Mouse (Mus musculus) heart, adult 11 months (tissue): ENCODE measurements around the gene Tomm20.
A peak's percentile ranks its signal among the peaks of the same experiment; 100 is the strongest.

ENCODE experiments used
- DNase-seq: peaks from one replicate; pipeline ENCODE4 v3.0.0; 2022

The Tomm20 gene

DNA sequence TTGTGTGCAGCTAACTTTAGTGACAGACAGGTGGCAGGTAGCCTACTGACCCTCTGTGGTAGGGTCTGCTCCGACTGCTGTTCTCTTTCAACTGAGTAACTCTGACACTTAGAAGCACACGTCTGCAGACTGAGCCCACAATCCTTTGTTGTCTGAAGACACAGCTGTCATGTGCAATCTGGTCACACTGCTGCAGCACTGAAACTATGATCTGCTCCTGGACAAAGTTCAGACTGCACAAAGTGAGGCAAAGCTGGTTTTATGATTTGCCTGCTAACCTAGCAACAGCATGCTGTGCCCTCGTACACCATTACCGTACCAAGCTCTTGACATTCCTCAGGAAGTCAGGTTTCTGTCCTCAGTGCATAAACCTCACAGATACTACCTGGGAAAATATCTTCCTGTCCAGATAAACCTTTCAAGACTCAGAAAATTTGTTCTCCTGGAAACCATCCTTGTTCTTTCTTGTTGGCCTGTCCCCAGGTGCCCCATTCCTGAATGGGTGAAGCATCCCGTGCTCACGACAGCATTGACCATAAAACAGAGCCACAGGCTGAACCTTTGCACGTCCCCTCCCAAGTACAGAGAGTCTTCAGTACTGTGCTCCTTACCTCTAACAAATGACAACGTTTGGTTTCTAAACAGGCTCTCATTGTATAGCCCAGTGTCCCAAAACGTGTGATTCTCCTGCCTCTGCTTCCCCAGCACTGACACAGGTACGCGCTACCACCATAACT lies 6.4 kb upstream of the Tomm20 start:
- no peak for DNase-seq

DNA sequence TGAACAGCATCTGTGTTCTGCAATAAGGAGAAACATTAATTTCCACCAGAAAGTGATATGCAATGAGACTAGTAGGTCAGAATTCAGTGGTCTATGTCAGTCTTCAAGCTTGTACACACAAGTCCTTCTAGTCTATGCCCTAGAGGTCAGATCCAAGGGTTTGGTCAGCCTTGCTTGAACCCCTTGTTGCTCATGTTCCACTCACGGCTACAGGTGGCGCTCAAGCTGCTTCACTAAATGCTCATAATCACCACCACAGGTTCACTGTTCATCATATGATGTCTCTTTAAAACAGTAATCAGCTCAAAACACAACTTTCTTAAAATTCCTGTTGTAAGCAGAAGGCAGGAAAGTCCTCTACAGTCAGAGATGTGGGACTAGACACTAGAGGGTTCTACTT lies 3.9 kb upstream of the Tomm20 start:
- DNase-seq: no peak

DNA sequence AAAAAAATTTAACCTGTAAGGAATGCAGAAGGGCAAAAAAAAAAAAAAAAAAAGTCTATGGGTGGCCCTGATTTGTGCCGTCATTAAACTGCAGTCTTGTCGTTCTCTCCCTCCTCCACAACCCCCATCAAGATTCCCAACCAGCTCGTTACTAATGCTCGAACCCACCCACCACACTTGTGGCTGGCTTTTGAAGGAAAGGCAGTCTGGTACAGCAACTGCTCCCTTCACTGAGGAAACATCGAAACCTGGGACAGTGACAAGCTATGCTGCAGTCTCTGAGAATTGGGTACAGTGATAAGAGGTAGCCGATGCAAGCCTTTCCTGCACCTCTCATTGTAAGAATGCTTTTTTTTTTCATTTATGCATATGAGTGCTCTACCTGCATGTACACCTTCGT lies 800 bp upstream of the Tomm20 start:
- no peak for DNase-seq

DNA sequence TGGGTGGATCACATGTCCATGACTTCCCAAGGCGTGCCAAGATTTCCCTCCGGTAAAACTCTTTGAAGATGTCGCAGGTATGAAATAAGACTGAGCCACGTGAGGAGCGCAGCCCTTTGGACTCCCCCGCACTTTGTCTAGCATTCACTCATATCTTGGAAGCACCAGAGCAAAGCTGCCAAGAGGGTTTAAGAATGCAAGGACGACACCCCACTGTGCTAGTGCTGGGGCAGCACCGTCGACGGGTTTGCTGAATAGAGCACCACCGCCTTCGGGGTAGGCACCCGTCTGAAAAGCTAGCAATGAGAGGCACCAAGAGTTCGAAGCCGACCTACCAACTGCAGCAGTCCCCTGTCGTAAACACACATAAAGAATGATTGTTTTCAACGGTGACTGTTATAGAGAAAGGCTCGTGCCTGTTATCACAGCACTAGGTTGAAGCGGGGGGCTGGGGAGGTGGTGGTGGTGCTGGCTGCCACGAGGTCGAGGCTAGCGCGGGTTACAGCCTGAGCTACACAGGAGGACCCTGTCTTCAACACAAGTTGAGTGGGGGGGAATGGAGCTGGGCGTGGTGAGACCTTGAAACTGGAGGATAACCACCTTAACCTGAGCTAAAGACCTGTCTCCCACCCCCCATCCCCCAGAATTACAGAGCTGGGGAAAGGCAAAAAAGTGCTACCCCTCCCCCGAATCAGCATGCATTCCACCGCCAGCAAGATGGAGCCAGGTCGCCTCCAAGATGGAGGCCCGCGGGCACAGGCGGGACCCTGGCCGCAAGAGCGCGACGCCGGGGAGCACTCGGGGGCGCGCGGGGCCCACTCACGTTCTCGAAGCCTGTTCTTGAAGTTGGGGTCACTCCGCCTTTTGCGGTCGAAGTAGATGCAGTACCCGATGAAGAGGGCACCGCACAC lies 608 bp downstream of the Tomm20 start:
- DNase-seq: peak; percentile 93

DNA sequence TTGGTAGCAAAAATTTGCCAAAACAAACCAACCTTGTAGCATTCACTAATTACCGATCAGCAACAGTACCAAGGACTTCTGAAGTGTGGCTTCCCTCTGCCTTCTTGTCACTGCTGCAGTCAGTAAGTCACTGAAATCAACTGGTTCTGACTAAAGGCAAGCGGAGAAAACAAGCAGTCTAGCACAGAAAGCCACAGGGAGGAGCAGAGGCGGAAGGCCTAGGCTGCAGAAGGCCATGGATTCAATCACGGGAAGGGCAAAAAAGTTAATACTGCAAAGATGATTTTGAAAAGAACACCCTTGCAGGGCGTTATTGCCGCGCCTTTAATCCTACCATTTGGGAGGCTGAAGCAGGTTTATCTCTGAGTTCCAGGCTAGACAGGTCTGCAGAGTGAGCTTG lies 2.1 kb downstream of the Tomm20 start:
- DNase-seq: peak; percentile 80

DNA sequence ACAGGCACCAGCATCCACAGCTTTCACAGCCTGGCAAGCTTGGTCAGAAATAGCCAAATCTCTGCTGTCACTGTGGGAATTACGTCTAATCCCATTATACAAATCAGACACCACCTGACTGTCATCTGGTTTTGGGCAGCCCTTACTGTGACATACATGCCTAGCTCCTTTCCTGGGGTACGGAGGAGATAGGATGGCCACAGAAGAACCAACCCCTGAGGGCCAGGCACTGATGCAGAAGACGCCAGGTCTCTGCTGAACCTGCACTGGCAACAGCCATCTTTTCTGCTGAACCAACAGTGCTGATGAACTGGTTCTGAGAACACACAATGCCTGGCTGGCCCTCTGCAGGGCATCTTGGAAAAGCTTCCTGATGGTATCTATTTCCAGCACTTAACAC lies 8.3 kb downstream of the Tomm20 start:
- peak; percentile 79 for DNase-seq

DNA sequence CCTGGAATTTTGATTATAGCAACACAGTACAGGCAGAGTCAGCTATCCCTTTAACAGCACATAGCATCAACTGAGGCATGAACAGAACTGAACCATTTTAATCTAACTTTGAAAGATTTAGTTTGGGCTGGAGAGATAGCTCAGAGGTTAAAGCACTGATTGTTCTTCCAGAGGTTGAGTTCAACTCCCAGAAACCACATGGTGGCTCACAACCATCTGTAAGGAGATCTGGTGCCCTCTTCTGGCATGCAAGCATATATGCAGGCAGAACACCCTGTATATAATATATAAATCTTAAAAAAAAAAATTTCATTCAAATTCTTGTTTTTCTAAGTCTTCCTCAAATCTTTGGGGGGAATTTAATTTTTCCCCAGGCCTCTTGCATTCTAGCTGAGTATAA lies 9.7 kb downstream of the Tomm20 start:
- DNase-seq: no peak

DNA sequence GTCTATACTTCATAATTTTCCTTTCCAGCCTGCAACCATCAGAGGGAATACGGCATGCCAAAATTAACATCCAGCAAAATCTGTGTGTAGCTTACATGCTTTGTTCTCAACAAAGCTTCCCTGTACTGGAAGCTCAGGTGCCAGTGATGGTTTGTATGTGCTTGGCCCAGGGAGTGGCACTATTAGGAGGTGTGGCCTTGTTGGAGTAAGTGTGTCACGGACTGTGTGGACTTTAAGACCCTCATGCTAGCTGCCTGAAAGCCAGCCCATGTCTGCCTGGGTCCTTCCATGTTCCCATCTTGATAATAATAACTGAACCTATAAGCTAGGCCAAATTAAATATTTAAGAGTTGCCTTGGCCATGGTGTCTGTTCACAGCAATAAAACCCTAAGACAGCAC lies 10.3 kb downstream of the Tomm20 start:
- peak; percentile 87 for DNase-seq

DNA sequence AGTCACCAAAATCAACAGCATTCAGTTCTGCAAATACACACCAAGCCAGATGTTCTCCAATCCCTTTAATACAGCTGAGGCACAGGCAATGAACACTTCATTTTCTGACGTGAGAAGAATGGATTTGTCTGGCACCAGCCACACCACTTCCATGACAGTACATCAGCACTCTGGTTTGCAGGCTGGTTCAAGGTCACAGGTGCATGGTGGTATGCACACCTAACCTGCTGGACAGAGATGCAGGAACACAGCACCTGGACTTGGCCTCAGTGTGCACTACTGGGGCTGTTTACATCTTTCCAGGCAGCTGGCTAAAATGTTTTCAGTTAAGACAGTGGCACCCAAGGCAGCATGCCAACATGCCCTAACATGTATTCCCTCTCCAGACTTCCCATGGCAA lies 13.0 kb downstream of the Tomm20 start:
- DNase-seq: peak; percentile 89

DNA sequence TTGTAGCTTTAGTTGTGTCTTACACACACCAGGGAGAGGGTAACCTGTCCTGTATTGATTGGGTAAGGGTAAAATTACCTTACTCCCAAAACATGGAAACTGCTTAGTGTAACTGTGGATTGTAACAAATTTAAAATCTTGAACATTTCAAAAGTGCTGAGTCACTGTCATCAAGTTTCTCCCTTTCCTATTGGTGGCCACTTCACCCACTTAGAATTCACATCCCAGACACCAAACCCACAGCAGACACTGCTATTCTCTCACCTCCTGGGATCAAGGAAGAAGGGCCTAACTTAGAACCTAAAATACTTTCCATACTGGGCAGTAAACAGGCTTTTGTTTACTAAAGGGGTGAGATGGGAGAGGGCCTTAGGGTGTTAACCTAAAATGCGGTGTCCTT lies 13.4 kb downstream of the Tomm20 start:
- no peak for DNase-seq

DNA sequence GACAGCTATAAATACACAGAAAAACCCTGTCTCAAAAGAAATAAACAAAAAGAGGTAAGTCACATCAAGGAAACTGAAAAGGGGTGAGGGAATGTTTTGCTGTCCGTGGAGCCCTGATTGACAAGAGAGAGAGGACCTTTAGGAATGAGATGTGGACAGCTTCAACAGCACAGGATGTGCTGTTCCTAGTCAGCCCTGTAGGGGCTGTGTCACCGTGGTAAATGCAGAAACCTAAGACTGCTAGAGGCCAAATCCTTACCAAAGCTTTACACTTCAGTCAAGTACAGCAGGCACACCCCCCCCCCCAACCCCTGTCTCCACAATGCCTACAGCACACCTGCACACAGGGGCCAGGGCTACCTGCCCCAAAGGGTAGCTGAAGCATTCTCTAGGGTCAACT lies 13.9 kb downstream of the Tomm20 start:
- DNase-seq: no peak

DNA sequence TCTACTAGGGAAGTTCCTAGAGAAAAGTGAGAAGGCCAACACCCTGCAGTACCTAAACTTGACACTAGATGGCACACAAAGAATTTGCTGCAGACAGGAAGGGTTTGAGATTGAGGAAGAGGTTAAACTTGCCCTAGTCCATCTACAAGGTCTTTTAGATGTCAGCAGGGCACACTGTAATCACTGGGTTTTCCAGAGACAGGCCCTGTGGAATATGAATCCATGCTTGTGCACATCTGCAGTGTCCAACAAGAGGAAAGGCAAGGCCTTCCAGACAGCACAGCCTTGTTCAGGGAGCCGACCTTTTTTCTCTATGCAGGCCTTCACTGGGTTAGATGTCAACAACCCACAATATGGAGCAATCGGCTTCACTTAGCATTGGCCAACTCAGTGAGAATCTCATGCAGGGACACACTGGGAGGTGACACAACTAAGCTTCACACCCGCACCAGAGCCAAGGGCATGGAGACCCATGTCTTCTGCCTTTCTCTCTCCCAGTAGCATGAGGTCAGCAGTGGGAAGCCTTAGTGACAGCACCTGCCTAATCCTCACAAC lies 16.0 kb downstream of the Tomm20 start:
- peak; percentile 93 for DNase-seq

DNA sequence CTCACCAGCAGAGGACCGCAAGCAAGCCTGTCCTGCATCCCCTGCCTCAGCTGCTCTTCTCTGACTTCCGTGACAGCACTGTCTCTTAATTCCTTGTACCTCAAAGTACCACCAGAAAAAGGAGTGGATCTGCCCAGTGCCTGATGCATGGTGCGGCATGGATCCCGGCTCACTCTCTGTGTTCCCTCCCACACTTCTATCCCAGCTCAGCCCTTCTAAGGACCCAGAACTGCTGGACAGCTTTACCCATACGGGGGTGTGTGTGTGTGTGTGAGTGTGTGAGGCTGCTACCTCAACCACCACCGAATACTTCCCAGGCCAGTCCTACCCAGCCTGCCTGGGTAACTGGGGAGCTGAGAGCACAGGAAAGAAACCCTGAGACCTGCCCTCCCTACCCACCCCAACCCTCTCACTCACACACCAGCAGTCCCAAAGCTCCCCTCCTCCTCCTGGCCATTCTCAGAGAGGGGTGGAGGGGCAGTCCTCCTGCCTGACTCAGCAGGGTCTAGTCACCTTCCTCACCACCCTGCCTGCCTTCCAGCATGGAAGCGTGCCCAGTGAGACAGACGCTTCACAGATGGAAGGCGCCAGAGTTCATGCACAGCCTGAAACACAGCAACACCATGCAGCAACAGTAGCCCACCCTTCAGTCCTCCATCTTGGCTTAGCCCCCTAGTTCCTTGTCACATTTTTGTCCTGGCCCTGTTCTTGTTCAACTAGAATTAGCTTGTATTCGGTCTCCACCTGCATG lies 16.7 kb downstream of the Tomm20 start:
- DNase-seq: peak; percentile 90

DNA sequence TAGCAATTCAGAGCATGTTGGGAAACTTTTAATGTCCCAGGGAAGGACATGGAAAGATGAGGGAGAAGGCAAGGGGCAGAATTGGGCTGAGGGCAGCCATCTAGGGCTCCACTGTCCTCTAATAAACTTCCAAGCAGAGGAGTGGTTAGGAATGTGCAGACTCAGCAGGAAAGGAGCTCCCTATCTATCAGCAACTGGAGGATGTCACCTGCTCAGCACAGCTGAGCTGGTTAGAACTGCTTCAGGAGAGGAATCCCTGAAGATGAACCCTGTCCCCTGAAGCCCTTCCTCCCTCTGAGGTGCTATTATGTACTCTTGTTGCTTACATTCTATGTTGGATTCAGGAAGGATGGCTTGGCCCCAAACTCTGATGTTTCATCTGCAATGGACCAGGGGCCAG lies 17.6 kb downstream of the Tomm20 start:
- peak; percentile 87 for DNase-seq

DNA sequence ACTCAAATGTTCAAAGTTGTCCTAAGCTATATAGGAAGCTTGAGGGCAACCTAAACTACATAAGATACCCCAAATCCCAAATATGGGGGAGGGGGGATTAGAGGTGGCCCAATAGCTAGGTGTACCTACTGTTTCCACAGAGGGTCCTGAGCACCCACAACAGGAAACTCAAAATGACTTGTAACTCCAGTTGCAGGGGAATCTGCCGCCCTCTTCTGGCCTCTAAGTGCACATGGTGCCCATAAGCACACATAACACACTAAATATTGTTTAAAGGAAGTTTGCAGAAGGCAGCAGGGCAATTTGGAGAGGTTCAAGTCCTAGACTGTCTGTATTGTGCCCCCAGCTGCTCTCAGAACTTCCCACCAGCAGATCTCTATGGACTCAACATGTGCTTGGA lies 18.6 kb downstream of the Tomm20 start:
- DNase-seq: peak; percentile 90

DNA sequence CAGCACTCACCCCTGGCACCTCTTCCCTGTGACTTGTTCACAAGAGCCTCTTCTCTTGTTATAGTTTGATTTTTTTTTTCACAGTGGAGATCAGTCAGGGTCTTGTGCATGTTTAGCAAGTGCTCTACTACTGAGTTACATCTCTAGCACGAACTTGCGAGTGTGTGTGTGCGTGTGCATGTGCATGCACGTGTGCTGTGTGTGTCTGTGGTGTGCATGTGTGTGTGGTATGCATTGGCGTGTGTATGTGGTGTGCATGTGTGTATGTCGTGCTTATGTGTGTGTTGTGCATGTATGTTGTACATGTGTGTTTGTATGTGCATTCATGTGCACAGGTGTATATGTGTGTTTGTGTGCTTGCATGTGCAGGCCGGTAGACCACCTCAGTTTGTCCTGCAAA lies 22.7 kb downstream of the Tomm20 start:
- DNase-seq: peak; percentile 87

DNA sequence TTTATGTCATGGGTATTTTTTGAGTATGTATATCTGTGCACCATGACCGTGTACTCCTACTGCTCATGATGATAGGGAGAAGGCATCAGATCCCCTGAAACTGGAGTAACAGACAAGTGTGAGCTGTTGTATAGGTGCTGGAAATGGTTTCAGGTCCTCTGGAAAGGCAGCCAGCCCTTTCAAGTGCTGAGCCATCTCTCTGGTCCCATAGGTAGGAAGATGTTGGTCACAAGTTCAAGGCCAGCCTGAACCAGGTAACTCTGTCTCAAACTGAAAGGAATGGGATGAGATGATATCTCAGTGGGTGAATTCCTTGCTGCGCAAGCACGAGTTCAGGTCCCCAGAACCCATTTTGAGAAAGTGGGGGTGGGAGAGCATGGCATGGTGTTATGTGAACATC lies 24.2 kb downstream of the Tomm20 start:
- peak; percentile 80 for DNase-seq

DNA sequence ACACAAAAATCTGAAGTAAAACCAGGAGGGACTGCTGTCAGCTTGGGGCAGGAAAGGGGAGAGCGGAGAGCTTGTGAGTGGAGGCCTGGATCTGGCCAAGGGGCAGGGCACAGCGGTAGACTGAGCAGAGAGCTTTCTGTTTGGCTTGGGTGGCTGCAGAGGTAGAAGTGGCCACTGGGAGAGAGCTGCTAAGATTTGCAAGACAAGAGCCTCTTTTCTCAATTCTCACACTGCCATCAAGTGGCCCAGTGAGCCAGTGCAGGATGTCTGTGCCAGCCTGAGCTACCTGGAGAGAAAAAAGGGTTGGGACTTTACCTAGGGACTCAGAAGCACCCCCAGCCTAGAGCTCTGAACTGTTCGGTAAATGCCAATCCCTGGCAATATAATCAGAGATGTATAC lies 24.8 kb downstream of the Tomm20 start:
- DNase-seq: peak; percentile 97

DNA sequence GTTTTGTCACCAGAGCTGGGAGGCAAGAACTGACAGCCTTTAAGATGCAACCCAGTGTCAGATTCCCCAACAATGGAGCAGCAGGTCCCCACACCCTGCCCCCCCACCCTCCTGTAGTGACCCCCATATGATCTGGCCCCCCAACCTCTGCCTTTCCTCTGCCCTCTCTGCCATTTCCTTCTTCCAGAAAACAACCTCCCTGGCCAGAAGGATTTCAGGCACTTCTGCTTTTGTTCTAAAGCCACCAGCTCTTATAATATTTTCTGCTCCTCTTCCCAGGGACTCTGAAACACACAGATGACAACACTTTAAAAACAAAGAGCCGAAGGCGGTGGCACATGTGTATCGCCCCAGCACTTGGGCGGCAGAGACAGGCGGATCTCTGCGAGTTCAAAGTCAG lies 25.3 kb downstream of the Tomm20 start:
- DNase-seq: peak; percentile 92

DNA sequence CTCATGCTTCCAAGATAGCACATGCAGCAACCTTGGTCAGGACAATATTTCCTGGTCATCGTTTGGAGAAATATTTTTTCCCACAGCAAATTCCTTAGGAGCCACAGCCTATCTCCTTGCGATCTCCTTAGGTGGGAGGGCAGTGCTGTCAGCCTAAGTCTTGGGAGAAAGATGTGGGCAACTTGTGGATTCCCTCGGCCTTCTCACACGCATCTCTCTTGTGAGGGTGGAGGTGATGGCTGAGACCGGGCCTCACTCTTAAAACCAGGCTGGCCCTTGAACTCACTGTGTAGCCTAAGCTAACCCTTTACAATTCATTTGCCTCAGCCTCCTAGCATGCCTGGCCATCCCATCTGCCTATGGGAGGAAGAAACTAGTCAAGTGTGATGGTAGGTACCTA lies 25.9 kb downstream of the Tomm20 start:
- peak; percentile 85 for DNase-seq

DNA sequence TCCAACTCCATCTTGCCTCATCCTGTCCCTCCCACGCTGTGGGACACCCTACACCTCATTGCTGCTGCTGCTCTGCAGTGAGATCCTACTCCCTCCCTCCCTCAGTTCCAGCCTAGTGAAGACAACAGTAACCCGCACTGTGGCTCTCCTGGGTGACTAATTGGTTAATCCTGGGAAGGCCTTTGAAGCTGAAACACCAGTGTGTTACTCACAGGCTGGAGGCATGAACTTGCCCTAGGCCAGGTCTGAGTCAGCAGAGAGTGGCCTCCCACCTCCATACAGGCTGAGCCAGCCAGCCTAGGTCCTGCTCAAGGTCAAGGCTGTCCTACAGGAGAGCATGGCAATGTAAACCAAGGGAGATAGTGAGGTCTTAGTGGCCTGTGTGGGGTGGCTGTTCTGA lies 26.4 kb downstream of the Tomm20 start:
- DNase-seq: peak; percentile 92

DNA sequence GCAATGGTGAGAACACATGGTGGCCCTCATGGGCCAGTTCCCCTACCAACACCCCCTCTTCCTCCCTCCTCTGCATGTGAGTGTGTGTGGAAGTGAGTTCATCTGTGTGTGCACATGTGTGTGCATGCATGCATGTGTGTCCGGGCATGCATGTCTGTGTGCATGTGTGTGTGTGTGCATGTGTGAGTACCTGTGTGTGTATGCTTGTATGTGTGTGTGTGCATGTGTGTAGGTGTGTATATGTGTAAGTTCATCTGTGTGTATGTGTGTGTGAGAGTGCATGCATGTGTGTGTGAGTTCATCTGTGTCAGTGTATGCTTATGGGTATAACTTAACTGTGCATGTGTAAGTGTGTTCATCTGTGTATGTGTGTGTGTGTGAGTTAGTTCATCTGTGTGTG lies 27.3 kb downstream of the Tomm20 start:
- peak; percentile 85 for DNase-seq

DNA sequence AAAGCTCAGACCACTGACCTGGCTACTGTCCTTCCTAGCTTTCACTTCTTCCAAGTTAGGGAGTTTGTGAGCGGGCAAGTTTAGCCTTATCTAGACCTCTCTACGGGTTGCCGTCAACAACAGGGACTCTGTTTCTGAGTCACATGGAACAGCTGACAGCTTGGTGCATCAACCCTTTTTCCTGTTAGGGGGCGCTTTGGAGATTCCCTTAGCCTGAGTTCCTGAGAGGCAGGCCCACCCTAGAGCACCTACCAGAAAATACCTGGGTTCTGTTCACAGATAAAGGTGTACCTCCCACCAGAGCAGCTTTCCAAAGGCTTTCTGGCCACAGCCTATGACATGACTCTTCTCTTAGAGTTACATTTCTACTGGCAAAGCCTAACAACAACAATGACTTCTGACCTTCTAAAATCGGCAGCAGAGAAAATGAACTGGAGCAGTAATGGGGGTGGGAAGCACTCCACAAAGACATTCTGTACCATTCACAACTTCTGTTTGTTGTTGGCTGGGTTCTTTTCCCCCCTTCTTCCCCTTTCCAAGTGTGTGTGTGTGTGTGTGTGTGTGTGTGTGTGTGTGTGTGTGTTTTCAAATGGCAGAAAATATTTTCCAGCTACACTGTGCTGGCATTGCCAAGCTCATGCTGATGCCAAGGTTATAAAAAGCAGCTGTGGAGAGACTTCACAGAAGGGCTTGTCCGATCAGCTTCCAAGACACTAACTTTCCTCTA lies 28.3 kb downstream of the Tomm20 start:
- peak; percentile 96 for DNase-seq
